Mouse (Mus musculus): ENCODE results near the gene Zfp82. TPM values are rescaled to one million over a fixed set of nuclear protein-coding genes. Genes with fewer than 3 reads are reported as not detected.

Zfp82 gene
- polyA plus RNA-seq, 1 experiment from 2014 or later: 4.0 TPM

DNA sequence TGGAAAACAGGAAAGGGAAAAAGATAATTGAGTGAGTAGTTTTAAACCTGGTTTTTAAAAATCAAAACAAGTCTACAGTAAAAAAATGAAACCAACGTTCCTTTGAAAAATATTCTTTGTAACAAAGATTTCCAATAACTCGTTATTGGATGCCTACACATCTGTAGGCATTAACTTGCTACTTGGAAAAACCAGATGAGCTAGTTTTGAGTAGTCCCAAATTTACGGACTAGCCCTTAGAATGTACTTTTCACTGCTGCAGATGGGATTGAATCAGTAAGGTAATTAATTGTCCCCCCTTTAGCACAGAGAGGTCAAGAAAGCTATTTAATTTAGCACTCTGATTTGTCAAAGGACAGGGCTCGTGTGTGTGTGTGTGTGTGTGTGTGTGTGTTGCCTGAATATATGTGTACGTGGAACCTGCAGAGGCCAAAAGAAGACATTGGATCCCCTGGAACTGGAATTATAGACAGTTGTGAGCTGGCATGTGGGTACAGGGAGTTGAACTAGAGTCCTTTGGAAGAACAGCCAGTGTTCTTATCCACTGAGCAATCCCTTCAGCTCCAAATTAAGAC lies 22.9 kb upstream of the Zfp82 start:
- ATAC-seq (no peak), DNase-seq (ENCODE audit: low spot score) (no peak)
- peak overlapping the region; percentile 76 for H3K4me3 ChIP-seq (ENCODE audit: low read depth, low read length)
- H3K9ac ChIP-seq (replicated peaks; ENCODE audit: low read depth): peak overlapping the region; percentile 75; the same call in 1 of the 2 replicates
- WGBS: 5% methylated on average over 5 of the region's 5 CpGs
- peak overlapping the region; percentile 58 for H3K4me2 ChIP-seq (replicated peaks; ENCODE audit: low read depth, low read length)
- H3K9me3 ChIP-seq (ENCODE audit: low read length): no peaks in the 10 kb centered on the region
- peak overlapping the region; percentile 93; the same call in 1 of the 2 replicates for H3K27ac ChIP-seq (ENCODE audit: low read length)
- TF ChIP-seq EP300 (IDR thresholded peaks at IDR 0.05) (no peak; the same call in 1 of the 2 replicates), CTCF (IDR thresholded peaks at IDR 0.05) (no peak)
- H3K27me3 ChIP-seq (replicated peaks; ENCODE audit: insufficient read depth, low read length): no peaks in the 10 kb centered on the region
- no peaks in the 10 kb centered on the region for H3K36me3 ChIP-seq (ENCODE audit: insufficient read depth, low read length)
- H3K4me1 ChIP-seq (ENCODE audit: insufficient read depth, low read depth, low read length): no peaks in the 10 kb centered on the region

- no peaks in the 10 kb centered on the region for H3K4me1 ChIP-seq (ENCODE audit: insufficient read depth, low read depth, low read length)
- no peaks in the 10 kb centered on the region for H3K9me3 ChIP-seq (ENCODE audit: low read length)
- no peaks in the 10 kb centered on the region for H3K27me3 ChIP-seq (replicated peaks; ENCODE audit: insufficient read depth, low read length)
- no peaks in the 10 kb centered on the region for H3K36me3 ChIP-seq (ENCODE audit: insufficient read depth, low read length)
- H3K4me2 ChIP-seq (replicated peaks; ENCODE audit: low read depth, low read length): peak within 1 kb of the TSS; percentile 58
- H3K27ac ChIP-seq (ENCODE audit: low read length): peak within 1 kb of the TSS; percentile 93
- ATAC-seq: peak; percentile 86
- H3K9ac ChIP-seq (replicated peaks; ENCODE audit: low read depth): peak within 1 kb of the TSS; percentile 75
- H3K4me3 ChIP-seq (ENCODE audit: low read depth, low read length): peak within 1 kb of the TSS; percentile 76
- under 1% methylated on average over 26 of the region's 26 CpGs for WGBS
- TF ChIP-seq CTCF (IDR thresholded peaks at IDR 0.05) (peak; percentile 38), EP300 (IDR thresholded peaks at IDR 0.05) (peak; percentile 49; the same call in 1 of the 2 replicates)
- peak; percentile 99 for DNase-seq (ENCODE audit: low spot score)
Observed at GRCm38 (mm10) chr7:30094646-30095429, 22.1 kb upstream of the Zfp82 start, which contains the start of gene Zfp260. Zfp260 (plus strand) TSS chr7:30094777.

GRCm38 (mm10) chr7:30093918-30094415 lies 21.3 kb upstream of the Zfp82 start:
- Histone ChIP-seq H3K4me2 (replicated peaks; ENCODE audit: low read depth, low read length) (peak overlapping the region; percentile 58), H3K4me3 (ENCODE audit: low read depth, low read length) (no peak overlapping the region), H3K27ac (ENCODE audit: low read length) (no peak overlapping the region), H3K4me1 (ENCODE audit: insufficient read depth, low read depth, low read length) (0 out of 2 replicates have a peak, but pooled peaks cover 3% of the 10 kb centered on the region), H3K9ac (replicated peaks; ENCODE audit: low read depth) (no peak overlapping the region), H3K27me3 (replicated peaks; ENCODE audit: insufficient read depth, low read length) (no peaks in the 10 kb centered on the region), H3K9me3 (ENCODE audit: low read length) (no peaks in the 10 kb centered on the region), H3K36me3 (ENCODE audit: insufficient read depth, low read length) (no peaks in the 10 kb centered on the region)
- 67% methylated on average over 6 of the region's 6 CpGs for WGBS
- no peak for TF ChIP-seq CTCF (IDR thresholded peaks at IDR 0.05)
- TF ChIP-seq EP300 (IDR thresholded peaks at IDR 0.05): no peak
- ATAC-seq (no peak), DNase-seq (ENCODE audit: low spot score) (no peak)

DNA sequence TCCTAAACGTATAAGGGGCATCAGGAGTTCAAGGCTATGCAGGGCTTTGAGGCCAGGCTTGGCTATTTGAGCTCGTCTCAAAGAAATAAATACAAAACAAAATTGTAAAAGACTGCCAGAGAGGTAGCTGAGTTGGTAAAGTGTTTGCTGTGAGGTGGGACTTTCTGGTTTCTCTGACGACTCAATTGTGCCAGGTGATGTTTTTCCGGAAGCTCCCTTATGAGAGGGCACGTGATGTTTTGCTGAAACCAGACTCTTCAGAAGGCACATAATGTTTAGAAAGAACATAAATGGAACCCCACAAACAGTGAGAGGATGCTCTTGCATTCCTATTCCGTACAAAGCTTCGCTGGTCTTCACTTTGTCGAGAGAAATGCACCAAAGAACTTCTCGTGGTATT lies 20.0 kb upstream of the Zfp82 start:
- TF ChIP-seq CTCF (IDR thresholded peaks at IDR 0.05): no peak
- TF ChIP-seq EP300 (IDR thresholded peaks at IDR 0.05): no peak
- Histone ChIP-seq H3K4me1 (ENCODE audit: insufficient read depth, low read depth, low read length) (0 out of 2 replicates have a peak, but pooled peaks cover 3% of the 10 kb centered on the region), H3K27ac (ENCODE audit: low read length) (no peak overlapping the region), H3K27me3 (replicated peaks; ENCODE audit: insufficient read depth, low read length) (no peaks in the 10 kb centered on the region), H3K36me3 (ENCODE audit: insufficient read depth, low read length) (no peaks in the 10 kb centered on the region), H3K4me2 (replicated peaks; ENCODE audit: low read depth, low read length) (no peak overlapping the region), H3K4me3 (ENCODE audit: low read depth, low read length) (no peak overlapping the region), H3K9ac (replicated peaks; ENCODE audit: low read depth) (no peak overlapping the region), H3K9me3 (ENCODE audit: low read length) (no peaks in the 10 kb centered on the region)
- ATAC-seq (no peak), DNase-seq (ENCODE audit: low spot score) (no peak)
- 75% methylated on average over 9 of the region's 9 CpGs for WGBS

DNA sequence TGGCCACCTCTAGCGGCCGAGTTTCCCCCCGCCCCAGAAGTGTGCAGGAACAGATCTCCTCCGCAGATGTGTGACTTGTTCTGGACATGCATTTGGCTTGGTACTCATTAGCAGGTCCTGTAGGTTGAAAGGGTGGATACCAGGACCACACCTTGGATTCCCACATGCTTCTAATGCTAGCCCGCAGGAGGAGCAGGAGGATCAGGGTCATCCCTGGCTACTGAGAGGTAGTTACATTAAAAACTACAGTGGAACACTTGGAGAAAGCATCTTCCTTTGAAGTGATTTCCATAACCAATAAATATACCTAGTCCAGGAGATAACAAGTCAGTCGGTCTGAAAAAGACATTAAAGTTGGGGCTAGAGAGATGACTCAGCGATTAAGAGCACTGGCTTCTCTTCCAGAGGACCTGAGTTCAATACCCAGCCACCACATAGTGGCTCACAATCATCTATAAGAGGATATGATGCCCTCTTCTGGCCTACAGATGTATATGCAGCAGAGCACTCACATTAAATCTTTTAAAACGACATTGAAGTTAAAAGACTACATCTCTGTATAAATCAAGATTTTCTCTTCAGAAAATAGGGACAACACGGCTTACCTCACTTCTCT lies 18.4 kb upstream of the Zfp82 start:
- Histone ChIP-seq H3K27me3 (replicated peaks; ENCODE audit: insufficient read depth, low read length) (no peaks in the 10 kb centered on the region), H3K36me3 (ENCODE audit: insufficient read depth, low read length) (no peaks in the 10 kb centered on the region; the same call in 1 of the 2 replicates), H3K4me1 (ENCODE audit: insufficient read depth, low read depth, low read length) (0 out of 2 replicates have a peak, but pooled peaks cover 3% of the 10 kb centered on the region), H3K4me2 (replicated peaks; ENCODE audit: low read depth, low read length) (peak overlapping the region; percentile 81), H3K9me3 (ENCODE audit: low read length) (no peaks in the 10 kb centered on the region), H3K9ac (replicated peaks; ENCODE audit: low read depth) (no peak overlapping the region), H3K27ac (ENCODE audit: low read length) (peak overlapping the region; percentile 43; the same call in 1 of the 2 replicates), H3K4me3 (ENCODE audit: low read depth, low read length) (peak overlapping the region; percentile 54)
- no peak for ATAC-seq
- peak; percentile 73 for DNase-seq (ENCODE audit: low spot score)
- WGBS: 8% methylated on average over 9 of the region's 9 CpGs
- TF ChIP-seq CTCF (IDR thresholded peaks at IDR 0.05) (peak; percentile 74), EP300 (IDR thresholded peaks at IDR 0.05) (no peak)
